Mouse (Mus musculus) lung, embryonic 15.5 days (tissue): ENCODE measurements around the gene Add2. TPM values are rescaled to one million over a fixed set of nuclear protein-coding genes. Genes with fewer than 3 reads are reported as not detected.

ENCODE experiments used
- ATAC-seq: fragments of 200-750 bp; cut with Nextera tagmentation; 2 replicates; pipeline ENCODE4 v1.8.0; 2017; ENCODE audit warnings: moderate number of reproducible peaks, borderline replicate concordance; ENCODE audit not compliant: low FRiP score, low TSS enrichment; ENCODE audit errors: extremely low read depth
- H3K27ac ChIP-seq: fragments of 300-500 bp; sonication (generic); 2 replicates; pipeline ENCODE4 v1.5.1; 2015; ENCODE audit warnings: moderate library complexity, mild to moderate bottlenecking, inconsistent platforms
- H3K27me3 ChIP-seq: fragments of 300-500 bp; sonication (generic); 2 replicates; pipeline ENCODE4 v1.6.1; 2015; ENCODE audit warnings: inconsistent platforms
- H3K36me3 ChIP-seq: fragments of 300-500 bp; sonication (generic); 2 replicates; pipeline ENCODE4 v1.6.1; 2015; ENCODE audit warnings: inconsistent platforms
- H3K4me1 ChIP-seq: fragments of 300-500 bp; sonication (generic); 2 replicates; pipeline ENCODE4 v1.6.1; 2015; ENCODE audit warnings: inconsistent platforms
- H3K4me2 ChIP-seq: fragments of 300-500 bp; sonication (generic); 2 replicates; pipeline ENCODE4 v1.6.1; 2015; ENCODE audit warnings: inconsistent platforms, mild to moderate bottlenecking, moderate library complexity
- H3K4me3 ChIP-seq: fragments of 300-500 bp; sonication (generic); 2 replicates; pipeline ENCODE4 v1.5.1; 2015; ENCODE audit warnings: mild to moderate bottlenecking, inconsistent platforms
- H3K9ac ChIP-seq: fragments of 300-500 bp; sonication (generic); 2 replicates; pipeline ENCODE4 v1.6.1; 2015; ENCODE audit warnings: inconsistent platforms
- H3K9me3 ChIP-seq: fragments of 300-500 bp; sonication (generic); 2 replicates; pipeline ENCODE4 v1.6.1; 2016; ENCODE audit warnings: inconsistent platforms
- WGBS: fragments of 180-500 bp; shearing (Covaris S2); methylation state at CpG from one replicate; pipeline ENCODE4 v1.1.7; 2015; 5-methylcytosine and 5-hydroxymethylcytosine counted together
- polyA plus RNA-seq: library from polyadenylated mRNA; unstranded; fragments of >200 nt; fragmentation: Nextera tagmentation; extraction: Ambion mirVana; gene quantifications from 2 replicates; pipeline ENCODE4 v1.2.1, GENCODE M21; 2015

Gene Add2
- polyA plus RNA-seq, 1 experiment from 2014 or later, result 3.5 TPM

- WGBS, result 63% methylated on average over 5 of the region's 5 CpGs
- Histone ChIP-seq H3K27ac (no peak overlapping the region), H3K9me3 (no peaks in the 10 kb centered on the region), H3K36me3 (no peaks in the 10 kb centered on the region), H3K4me1 (no peaks in the 10 kb centered on the region), H3K4me3 (no peak overlapping the region), H3K4me2 (no peak overlapping the region), H3K9ac (no peak overlapping the region), H3K27me3 (no peaks in the 10 kb centered on the region)
- ATAC-seq, result no peak
These were observed 40.5 kb downstream of the Add2 start for GRCm38 (mm10) chr6:86069009-86069408.

- Histone ChIP-seq H3K36me3 (no peaks in the 10 kb centered on the region), H3K4me2 (no peak overlapping the region), H3K4me1 (no peaks in the 10 kb centered on the region), H3K4me3 (no peak overlapping the region), H3K9me3 (no peaks in the 10 kb centered on the region), H3K27me3 (no peaks in the 10 kb centered on the region), H3K9ac (no peak overlapping the region), H3K27ac (no peak overlapping the region)
- 69% methylated on average over 3 of the region's 3 CpGs for WGBS
- no peak for ATAC-seq
These were observed 41.4 kb downstream of the Add2 start for GRCm38 (mm10) chr6:86069856-86070255.

- no peak for ATAC-seq
- no peaks in the 10 kb centered on the region for H3K4me1 ChIP-seq
- H3K27me3 ChIP-seq, result no peaks in the 10 kb centered on the region
- no peaks in the 10 kb centered on the region for H3K36me3 ChIP-seq
- H3K27ac ChIP-seq, result no peak overlapping the region
- no peak overlapping the region for H3K4me3 ChIP-seq
- WGBS, result 70% methylated on average over 7 of the region's 7 CpGs
- H3K4me2 ChIP-seq, result no peak overlapping the region
- H3K9me3 ChIP-seq, result no peaks in the 10 kb centered on the region
- no peak overlapping the region for H3K9ac ChIP-seq
These were observed 41.8 kb downstream of the Add2 start for GRCm38 (mm10) chr6:86070277-86070676.

GRCm38 (mm10) chr6:86073882-86074281 lies 45.4 kb downstream of the Add2 start:
- no peak overlapping the region for H3K4me2 ChIP-seq
- H3K4me3 ChIP-seq, result no peak overlapping the region
- no peaks in the 10 kb centered on the region for H3K4me1 ChIP-seq
- no peak overlapping the region for H3K9ac ChIP-seq
- H3K9me3 ChIP-seq, result no peaks in the 10 kb centered on the region
- no peak for ATAC-seq
- WGBS, result 73% methylated on average over 3 of the region's 3 CpGs
- no peaks in the 10 kb centered on the region for H3K36me3 ChIP-seq
- H3K27me3 ChIP-seq, result no peaks in the 10 kb centered on the region
- H3K27ac ChIP-seq, result no peak overlapping the region

- Histone ChIP-seq H3K36me3 (no peaks in the 10 kb centered on the region), H3K27me3 (no peaks in the 10 kb centered on the region), H3K4me2 (no peak overlapping the region), H3K4me3 (no peak overlapping the region), H3K9ac (no peak overlapping the region), H3K4me1 (no peaks in the 10 kb centered on the region), H3K9me3 (no peaks in the 10 kb centered on the region), H3K27ac (no peak overlapping the region)
- 73% methylated on average over 8 of the region's 8 CpGs for WGBS
- no peak for ATAC-seq
These were observed 46.2 kb downstream of the Add2 start for GRCm38 (mm10) chr6:86074538-86075204.

GRCm38 (mm10) chr6:86076525-86076924 lies 48.0 kb downstream of the Add2 start:
- H3K9me3 ChIP-seq, result no peaks in the 10 kb centered on the region
- H3K4me2 ChIP-seq, result no peak overlapping the region
- no peak overlapping the region for H3K4me3 ChIP-seq
- no peak overlapping the region for H3K27ac ChIP-seq
- WGBS, result 86% methylated on average over 2 of the region's 2 CpGs
- H3K4me1 ChIP-seq, result no peaks in the 10 kb centered on the region
- H3K9ac ChIP-seq, result no peak overlapping the region
- H3K36me3 ChIP-seq, result no peaks in the 10 kb centered on the region
- no peaks in the 10 kb centered on the region for H3K27me3 ChIP-seq
- no peak for ATAC-seq

GRCm38 (mm10) chr6:86077880-86078279 lies 49.4 kb downstream of the Add2 start:
- H3K27me3 ChIP-seq, result no peaks in the 10 kb centered on the region
- no peak for ATAC-seq
- no peak overlapping the region for H3K27ac ChIP-seq
- 53% methylated on average over 5 of the region's 5 CpGs for WGBS
- no peak overlapping the region for H3K4me3 ChIP-seq
- H3K4me1 ChIP-seq, result no peaks in the 10 kb centered on the region
- H3K4me2 ChIP-seq, result no peak overlapping the region
- H3K9me3 ChIP-seq, result no peaks in the 10 kb centered on the region
- no peak overlapping the region for H3K9ac ChIP-seq
- no peaks in the 10 kb centered on the region for H3K36me3 ChIP-seq

GRCm38 (mm10) chr6:86078361-86079010 lies 50.0 kb downstream of the Add2 start:
- Histone ChIP-seq H3K4me1 (no peaks in the 10 kb centered on the region), H3K36me3 (no peaks in the 10 kb centered on the region), H3K9ac (no peak overlapping the region), H3K4me3 (no peak overlapping the region), H3K27me3 (no peaks in the 10 kb centered on the region), H3K4me2 (no peak overlapping the region), H3K27ac (no peak overlapping the region), H3K9me3 (no peaks in the 10 kb centered on the region)
- 60% methylated on average over 1 of the region's 1 CpGs for WGBS
- no peak for ATAC-seq

GRCm38 (mm10) chr6:86079323-86079722 lies 50.8 kb downstream of the Add2 start:
- no peak overlapping the region for H3K4me2 ChIP-seq
- ATAC-seq, result no peak
- no peak overlapping the region for H3K4me3 ChIP-seq
- H3K9ac ChIP-seq, result no peak overlapping the region
- H3K4me1 ChIP-seq, result no peaks in the 10 kb centered on the region
- H3K36me3 ChIP-seq, result no peaks in the 10 kb centered on the region
- H3K9me3 ChIP-seq, result no peaks in the 10 kb centered on the region
- H3K27me3 ChIP-seq, result no peaks in the 10 kb centered on the region
- H3K27ac ChIP-seq, result no peak overlapping the region

GRCm38 (mm10) chr6:86085518-86085917 lies 57.0 kb downstream of the Add2 start:
- no peaks in the 10 kb centered on the region for H3K9me3 ChIP-seq
- H3K9ac ChIP-seq, result no peak overlapping the region
- no peaks in the 10 kb centered on the region for H3K36me3 ChIP-seq
- no peaks in the 10 kb centered on the region for H3K27me3 ChIP-seq
- no peak overlapping the region for H3K4me2 ChIP-seq
- ATAC-seq, result no peak
- 62% methylated on average over 6 of the region's 6 CpGs for WGBS
- H3K4me3 ChIP-seq, result no peak overlapping the region
- H3K4me1 ChIP-seq, result no peaks in the 10 kb centered on the region
- H3K27ac ChIP-seq, result no peak overlapping the region

- Histone ChIP-seq H3K4me2 (no peak overlapping the region), H3K27me3 (no peaks in the 10 kb centered on the region), H3K9me3 (no peaks in the 10 kb centered on the region), H3K4me1 (no peaks in the 10 kb centered on the region), H3K36me3 (no peaks in the 10 kb centered on the region), H3K27ac (no peak overlapping the region), H3K4me3 (no peak overlapping the region), H3K9ac (no peak overlapping the region)
- 57% methylated on average over 9 of the region's 9 CpGs for WGBS
- no peak for ATAC-seq
These were observed 58.5 kb downstream of the Add2 start for GRCm38 (mm10) chr6:86086851-86087571.

GRCm38 (mm10) chr6:86087813-86088212 lies 59.3 kb downstream of the Add2 start:
- Histone ChIP-seq H3K9me3 (no peaks in the 10 kb centered on the region), H3K4me1 (no peaks in the 10 kb centered on the region), H3K36me3 (no peaks in the 10 kb centered on the region), H3K9ac (no peak overlapping the region), H3K27ac (no peak overlapping the region), H3K27me3 (no peaks in the 10 kb centered on the region), H3K4me2 (no peak overlapping the region), H3K4me3 (no peak overlapping the region)
- ATAC-seq, result no peak
- WGBS, result 19% methylated on average over 3 of the region's 3 CpGs
